ENCODE assay signal across 19 mouse cellular contexts in genomic region chr7:55865044-55865443, GRCm38 (mm10). TPM values are rescaled to one million over a fixed set of nuclear protein-coding genes. Genes with fewer than 3 reads are reported as not detected.
DNase-seq lines count a peak whose midpoint lies in the region; TF ChIP-seq lines count a peak whose summit lies in the region.
"Had no signal": no experiment of that assay in that cellular context is flagged by ENCODE, and none has a peak within 500 bp of the region (broad histone marks: within the 10 kb centered on the region; RNA-seq: fewer than 3 reads in every experiment).

No protein-coding gene starts in this region.

- peak overlapping the region; percentile 87 for H3K27ac ChIP-seq in layer of hippocampus, adult 2 months
- 0 out of 2 replicates have a peak overlapping the region, but pooled peaks have one; percentile 38 for H3K27ac ChIP-seq in cortical plate, adult 2 months (ENCODE audit: insufficient read depth, low read length)
- H3K27ac ChIP-seq: embryonic facial prominence, embryonic 10.5 days; embryonic facial prominence, embryonic 12.5 days; forebrain, embryonic 13.5 days had no signal

- DNase-seq in layer of hippocampus, adult 2 months (ENCODE audit: low spot score in 2 of 2) = no peak
- DNase-seq in layer of hippocampus, adult 18-20 months (ENCODE audit: low spot score in 2 of 2) = no peak
- DNase-seq in gastrocnemius, adult 18-20 months (ENCODE audit: low spot score) = no peak
- no peak for DNase-seq in ovary, adult 18-20 months (ENCODE audit: low spot score)
- DNase-seq: adrenal gland, adult 2 months; adrenal gland, postnatal 10 days; adrenal gland, postnatal 25 days; cerebellum, adult 11 months; cerebellum, adult 18-20 months; cerebellum, adult 8-10 months; cerebellum, adult 9-11 months; cerebellum, postnatal 14 days; cerebellum, postnatal 36 days; forebrain, postnatal 0 days had no signal

- TF ChIP-seq POLR2A in cortical plate, adult 2 months (IDR thresholded peaks at IDR 0.05; ENCODE audit: extremely low read depth, insufficient read depth, low read length) = no peak

- H3K4me3 ChIP-seq in layer of hippocampus, adult 2 months = no peak overlapping the region
- H3K4me3 ChIP-seq in cortical plate, adult 2 months (ENCODE audit: insufficient read depth, low read length) = no peak overlapping the region
- H3K4me3 ChIP-seq: embryonic facial prominence, embryonic 10.5 days; embryonic facial prominence, embryonic 12.5 days; forebrain, embryonic 13.5 days; forebrain, embryonic 15.5 days had no signal

- no peak for TF ChIP-seq CTCF in layer of hippocampus, adult 2 months (conservative IDR thresholded peaks at IDR 0.05)
- TF ChIP-seq CTCF in cortical plate, adult 2 months (IDR thresholded peaks at IDR 0.05; ENCODE audit: extremely low read depth, insufficient read depth, low read length) = no peak

- H3K4me1 ChIP-seq in cortical plate, adult 2 months (ENCODE audit: control insufficient read depth, insufficient read depth, low read length) = peaks cover 7% of the 10 kb centered on the region
- H3K4me1 ChIP-seq: embryonic facial prominence, embryonic 12.5 days had no signal

RNA-seq across cellular contexts. Expression of gene Cyfip1, which starts 23.5 kb away (rescaled TPM):
- 100 to 1,000 TPM; 117 to 130 TPM for total RNA-seq in layer of hippocampus, adult 2 months (2021)
- total RNA-seq in layer of hippocampus, adult 18-20 months (2021) = 100 to 1,000 TPM; 108 to 113 TPM
- 50.4 and 57.2 TPM in 2 replicates for polyA plus RNA-seq in cortical plate, adult 2 months (2012; rRNA removed)
- 10 to 100 TPM; 20.3 to 21.0 TPM for total RNA-seq in gastrocnemius, adult 18-20 months (2021)

Comparison
In these comparisons a context has a peak if more than half of its experiments do, and no peak if none do; other contexts are left out.
1. RNA of gene Cyfip1, which starts 23.5 kb away (total RNA-seq): 117 to 130 TPM in layer of hippocampus, adult 2 months and 108 to 113 TPM in layer of hippocampus, adult 18-20 months; 20.3 to 21.0 TPM in gastrocnemius, adult 18-20 months; every median in the first group is over 4 times any median in the second.